Mouse (Mus musculus): ENCODE data around the gene Unc13b.

Gene Unc13b

GRCm38 (mm10) chr4:43240716-43241115 lies 182.0 kb downstream of the Unc13b start:
- no peak for DNase-seq

GRCm38 (mm10) chr4:43244022-43244421 lies 185.3 kb downstream of the Unc13b start:
- DNase-seq, result no peak

GRCm38 (mm10) chr4:43245776-43246175 lies 187.0 kb downstream of the Unc13b start:
- no peak for DNase-seq

GRCm38 (mm10) chr4:43248026-43248425 lies 189.3 kb downstream of the Unc13b start:
- DNase-seq, result no peak

- DNase-seq, result no peak
Observed at GRCm38 (mm10) chr4:43248909-43249308, 190.2 kb downstream of the Unc13b start.

- no peak for DNase-seq
Observed at GRCm38 (mm10) chr4:43251269-43251668, 192.5 kb downstream of the Unc13b start.

GRCm38 (mm10) chr4:43257040-43257439 lies 198.3 kb downstream of the Unc13b start:
- DNase-seq, result no peak

- DNase-seq, result no peak
Observed at GRCm38 (mm10) chr4:43258556-43258955, 199.8 kb downstream of the Unc13b start.

GRCm38 (mm10) chr4:43259435-43259834 lies 200.7 kb downstream of the Unc13b start:
- DNase-seq, result no peak

GRCm38 (mm10) chr4:43260096-43260495 lies 201.3 kb downstream of the Unc13b start:
- DNase-seq, result peak; percentile 9 to 14

GRCm38 (mm10) chr4:43262821-43263220 lies 204.1 kb downstream of the Unc13b start:
- no peak for DNase-seq

GRCm38 (mm10) chr4:43266146-43266545 lies 207.4 kb downstream of the Unc13b start:
- no peak for DNase-seq

- peak; percentile 83 to 89 for DNase-seq
Observed at GRCm38 (mm10) chr4:43266623-43267322, 208.0 kb downstream of the Unc13b start, which contains the start of gene Atp8b5. Gene Atp8b5, plus strand, starts transcription at chr4:43267159.

- no peak for DNase-seq
Observed at GRCm38 (mm10) chr4:43267323-43267658, 208.5 kb downstream of the Unc13b start.

- DNase-seq, result no peak
Observed at GRCm38 (mm10) chr4:43285476-43285875, 226.7 kb downstream of the Unc13b start.

GRCm38 (mm10) chr4:43287305-43287704 lies 228.6 kb downstream of the Unc13b start:
- DNase-seq, result no peak

- no peak for DNase-seq
Observed at GRCm38 (mm10) chr4:43294001-43294400, 235.2 kb downstream of the Unc13b start.

- DNase-seq, result peak; percentile 3 to 12
Observed at GRCm38 (mm10) chr4:43309696-43310338, 251.1 kb downstream of the Unc13b start.

Data from kidney, adult 8-10 months (tissue).